Mouse (Mus musculus): ENCODE data around the gene Stx1a.
"Not testable (repeated sequence)": the region's sequence is repeated elsewhere in the genome, so short reads cannot be mapped to it uniquely, and the experiment has no call there.

Stx1a gene

DNA sequence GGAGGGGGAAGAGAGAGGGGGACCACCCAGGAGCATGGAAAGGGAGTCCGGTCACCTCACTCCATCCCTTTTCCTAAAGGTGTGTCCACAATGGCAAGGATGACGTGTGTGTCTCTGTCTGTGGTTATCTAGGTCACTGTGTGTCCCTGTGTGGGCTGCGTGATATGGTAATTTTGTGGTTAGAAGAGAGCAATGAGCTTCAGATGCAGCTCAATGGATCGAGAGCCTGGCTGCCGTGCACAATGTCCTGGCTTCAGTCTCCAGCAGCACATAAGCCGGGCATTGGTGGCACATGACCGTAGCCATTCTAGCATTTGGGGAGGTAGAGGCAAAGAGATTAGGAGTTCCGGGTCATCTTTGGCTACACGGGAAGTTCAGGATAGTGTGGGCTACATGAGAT is 16.3 kb downstream of the Stx1a start:
- DNase-seq (ENCODE audit: extremely low read depth, low read depth), result no peak

DNA sequence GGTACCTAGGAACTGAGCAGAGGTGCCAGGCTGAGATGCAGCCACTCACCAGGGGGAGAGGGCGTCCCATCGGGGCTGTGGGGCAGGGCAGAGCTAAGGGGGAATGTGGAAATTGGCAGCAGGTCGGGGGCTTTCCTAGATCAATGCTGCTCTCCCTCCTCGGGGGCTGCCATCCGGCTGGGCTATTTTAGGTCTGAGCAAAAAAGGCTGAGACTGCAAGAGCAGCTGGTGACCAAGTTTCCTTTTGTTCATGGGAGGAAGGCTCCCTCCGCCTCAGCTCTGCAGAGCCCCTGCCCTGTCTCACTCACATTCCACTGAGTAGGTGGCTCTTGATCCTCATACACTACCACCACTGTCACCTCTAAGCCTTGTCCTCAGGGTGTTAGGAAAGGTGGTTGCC is 16.8 kb downstream of the Stx1a start:
- no peak for DNase-seq (ENCODE audit: extremely low read depth, low read depth)

DNA sequence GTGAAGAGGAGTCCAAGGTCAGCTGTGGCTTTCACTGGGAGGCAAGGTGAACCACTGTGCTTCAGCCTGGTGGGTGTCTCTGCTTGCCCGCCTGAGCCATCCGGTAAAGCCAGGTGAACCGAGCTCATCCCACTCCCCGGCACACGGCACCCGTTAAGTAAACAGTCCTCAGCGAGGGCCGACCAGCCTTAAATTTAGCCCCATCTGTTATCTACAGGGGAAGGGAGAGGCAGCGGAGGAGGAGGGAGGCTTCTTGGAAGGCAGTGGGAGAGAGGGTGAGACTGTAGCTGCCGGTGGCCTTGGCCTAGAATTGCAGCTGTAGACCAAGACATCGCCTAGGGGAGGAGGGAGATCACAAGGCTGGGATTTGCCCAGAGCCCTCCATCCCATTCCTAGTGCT is 17.5 kb downstream of the Stx1a start:
- DNase-seq (ENCODE audit: extremely low read depth, low read depth), result no peak

DNA sequence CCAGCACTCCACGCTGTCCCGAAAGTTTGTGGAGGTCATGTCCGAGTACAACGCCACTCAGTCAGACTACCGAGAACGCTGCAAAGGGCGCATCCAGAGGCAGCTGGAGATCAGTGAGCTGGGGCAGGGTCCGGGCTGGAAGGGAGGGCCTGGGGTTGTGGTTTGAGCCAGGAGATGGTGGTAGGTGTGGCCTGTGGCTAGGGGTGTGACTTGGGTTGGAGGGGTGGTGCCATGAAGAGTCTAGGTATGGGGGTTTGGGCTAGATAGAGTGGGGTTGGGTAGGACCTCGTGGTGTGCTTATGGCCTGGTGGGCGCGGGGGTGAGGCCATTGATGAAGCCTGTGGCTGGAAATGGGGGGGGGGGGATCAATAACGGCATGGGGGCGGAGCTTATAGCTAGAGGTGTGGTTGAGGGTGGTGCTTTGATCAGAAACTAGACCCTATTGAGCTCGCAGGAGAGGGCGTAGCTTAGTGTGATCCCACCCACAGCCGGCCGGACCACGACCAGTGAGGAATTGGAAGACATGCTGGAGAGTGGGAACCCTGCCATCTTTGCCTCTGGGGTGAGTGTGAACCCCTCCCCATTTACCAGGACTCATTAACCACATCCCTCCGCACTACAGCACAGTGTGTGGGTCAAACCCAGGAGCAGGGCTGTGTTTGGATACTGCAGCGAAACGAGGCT is 19.0 kb downstream of the Stx1a start:
- no peak for DNase-seq (ENCODE audit: extremely low read depth, low read depth)

DNA sequence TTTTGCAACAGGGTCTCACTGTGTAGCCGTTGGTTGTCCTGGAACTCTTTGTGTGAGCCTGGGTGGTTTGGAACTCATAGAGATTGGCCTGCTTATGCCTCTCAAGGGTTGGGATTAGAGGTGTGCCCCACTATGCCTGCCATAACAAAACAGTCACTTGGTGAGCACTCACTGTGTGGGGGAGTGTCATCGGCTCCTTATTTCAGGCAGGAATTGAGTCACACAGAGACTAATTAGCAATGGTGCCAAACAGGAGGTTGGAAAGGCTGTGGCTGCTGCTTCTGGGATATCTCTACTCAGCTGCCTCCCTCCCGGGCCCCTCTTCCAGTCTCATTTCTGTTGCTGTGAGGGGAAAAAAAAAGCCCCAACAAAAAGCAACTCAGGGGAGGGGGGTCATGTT is 21.3 kb downstream of the Stx1a start:
- no peak for DNase-seq (ENCODE audit: extremely low read depth, low read depth)

DNA sequence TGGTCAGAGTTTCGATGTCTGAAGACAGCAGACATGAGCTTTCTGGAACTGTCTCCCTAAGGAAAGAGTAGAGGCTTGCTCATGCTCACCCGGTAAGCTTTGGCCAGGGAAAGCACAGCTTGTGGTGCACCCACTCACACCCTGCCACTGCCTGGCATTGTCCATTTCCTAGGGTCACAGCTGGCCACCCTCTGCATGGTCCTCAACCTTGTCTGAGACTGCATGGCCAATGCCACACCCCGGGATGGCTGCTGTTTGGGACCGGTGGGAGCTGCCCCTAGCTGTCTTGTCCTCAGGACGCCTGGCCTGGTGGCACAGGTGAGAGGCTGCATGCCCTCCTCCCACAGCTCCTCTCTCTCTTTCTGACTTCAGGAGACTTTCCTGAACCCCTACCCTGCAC is 25.3 kb downstream of the Stx1a start:
- DNase-seq (ENCODE audit: extremely low read depth, low read depth), result no peak

DNA sequence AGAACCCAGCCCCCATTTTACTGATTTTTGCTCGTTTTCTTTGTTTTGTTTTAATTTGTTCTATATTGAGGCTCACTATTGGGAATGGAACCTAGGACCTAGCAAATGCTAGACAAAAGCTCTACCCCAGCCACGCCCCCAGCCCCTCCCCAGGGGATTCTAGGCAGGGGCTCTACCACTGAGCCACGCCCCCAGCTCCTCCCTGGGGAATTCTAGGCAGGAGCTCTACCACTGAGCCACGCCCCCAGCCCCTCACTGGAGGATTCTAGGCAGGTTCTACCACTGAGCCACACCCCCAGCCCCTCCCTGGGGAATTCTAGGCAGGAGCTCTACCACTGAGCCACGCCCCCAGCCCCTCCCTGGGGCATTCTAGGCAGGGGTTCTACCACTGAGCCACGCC is 26.0 kb downstream of the Stx1a start:
- not testable (repeated sequence) for DNase-seq (ENCODE audit: extremely low read depth, low read depth)

DNA sequence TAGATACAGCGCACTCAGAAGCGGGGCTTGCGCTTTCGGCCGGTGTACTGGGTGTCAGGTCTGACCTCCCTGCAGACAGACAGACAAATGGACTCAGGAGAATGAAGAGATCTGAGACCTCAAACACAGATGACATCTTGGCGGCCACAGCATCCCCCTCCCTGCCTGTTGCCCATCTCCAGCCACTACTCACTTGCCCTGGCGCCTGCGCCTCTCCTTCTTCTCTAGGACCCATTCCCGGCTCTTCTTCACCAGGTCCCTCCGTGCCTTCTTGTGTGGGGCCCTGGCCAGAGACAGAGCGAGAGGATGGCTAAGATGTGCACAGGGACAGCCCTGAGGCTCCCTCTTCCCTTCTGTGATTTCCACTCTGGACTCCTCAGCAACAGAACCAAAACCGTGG is 30.1 kb downstream of the Stx1a start:
- no peak for DNase-seq (ENCODE audit: extremely low read depth, low read depth)

DNA sequence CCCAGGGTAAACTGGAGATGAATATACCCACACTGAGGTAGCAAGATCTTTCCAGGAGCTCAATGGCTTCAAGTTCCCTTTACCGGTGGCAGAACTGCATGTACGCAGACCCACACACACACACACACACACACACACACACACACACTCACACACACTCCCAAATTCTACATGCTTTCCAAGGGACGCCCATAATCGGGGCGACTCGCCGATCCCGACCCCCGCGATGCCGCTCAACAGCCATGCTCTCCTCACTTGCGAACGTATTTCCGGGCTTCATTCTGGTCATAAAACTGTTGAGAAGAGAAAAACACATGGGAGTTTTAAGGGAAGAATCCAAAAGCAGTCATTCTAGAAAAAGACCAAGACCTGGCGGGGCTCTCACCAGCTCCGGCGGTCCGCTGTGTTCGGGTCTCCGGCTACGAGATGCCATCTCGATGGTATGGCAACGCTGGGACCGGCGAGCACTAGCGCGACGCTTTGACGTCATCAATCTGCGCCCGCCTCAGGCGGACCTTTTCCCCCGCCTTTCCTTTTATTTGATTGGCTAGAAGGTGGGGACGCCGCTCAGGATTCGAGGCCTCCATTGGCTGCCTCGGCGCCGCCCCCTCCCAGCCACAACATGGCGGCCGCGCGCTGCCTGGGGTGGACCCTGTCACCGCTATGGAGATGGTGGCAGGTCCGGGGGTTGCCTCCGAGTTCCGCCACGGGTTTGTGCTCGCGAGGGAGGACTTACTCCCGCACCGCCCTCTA is 40.5 kb downstream of the Stx1a start, which contains the start of gene Dnajc30:
Dnajc30 (plus strand) TSS at position 574 of the 753 bp plus-strand sequence.
- peak; percentile 87 for DNase-seq (ENCODE audit: extremely low read depth, low read depth)

DNA sequence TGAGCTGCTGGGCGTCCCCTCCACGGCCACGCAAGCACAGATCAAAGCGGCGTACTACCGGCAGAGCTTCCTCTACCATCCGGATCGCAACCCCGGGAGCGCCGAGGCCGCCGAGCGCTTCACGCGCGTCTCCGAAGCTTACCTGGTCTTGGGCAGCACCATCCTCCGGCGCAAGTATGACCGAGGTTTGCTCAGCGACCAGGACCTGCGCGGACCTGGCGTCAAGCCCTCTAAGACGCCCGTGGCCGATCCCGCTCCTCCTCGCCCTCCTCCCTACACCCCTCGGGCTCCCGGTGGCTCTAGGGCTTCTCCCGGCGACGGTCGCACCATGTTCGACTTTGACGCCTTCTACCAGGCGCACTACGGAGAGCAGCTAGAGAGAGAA is 41.1 kb downstream of the Stx1a start:
- no peak for DNase-seq (ENCODE audit: extremely low read depth, low read depth)

DNA sequence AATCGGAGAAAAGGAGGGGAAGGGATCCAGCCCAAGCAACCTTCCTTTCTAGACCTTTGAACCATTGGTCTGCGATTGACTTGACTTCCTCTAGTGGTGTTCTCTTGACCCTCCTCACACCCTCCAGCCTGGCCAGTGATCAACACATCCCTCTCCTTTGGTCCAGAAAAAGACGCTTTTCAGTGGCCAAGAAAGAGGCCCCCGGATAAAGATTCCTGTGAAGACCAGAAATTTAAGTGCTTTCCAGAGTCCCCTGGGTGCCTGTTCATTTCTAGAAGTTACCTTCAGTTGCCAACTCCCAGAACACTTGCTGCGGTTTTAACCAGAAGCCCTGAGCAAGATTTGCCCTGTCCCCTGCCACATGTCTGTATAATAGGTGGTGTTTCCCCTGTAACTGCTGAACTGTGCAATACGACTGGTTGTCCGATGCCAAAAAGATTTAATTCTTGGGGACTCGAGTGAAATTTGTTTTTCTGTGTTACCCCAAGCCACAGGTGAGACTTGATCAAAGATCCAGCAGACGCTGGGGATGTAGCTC is 41.7 kb downstream of the Stx1a start, which contains the start of gene Bud23:
Bud23 (minus strand) TSS at position 51 of the 538 bp plus-strand sequence.
- not testable (repeated sequence) for DNase-seq (ENCODE audit: extremely low read depth, low read depth)

DNA sequence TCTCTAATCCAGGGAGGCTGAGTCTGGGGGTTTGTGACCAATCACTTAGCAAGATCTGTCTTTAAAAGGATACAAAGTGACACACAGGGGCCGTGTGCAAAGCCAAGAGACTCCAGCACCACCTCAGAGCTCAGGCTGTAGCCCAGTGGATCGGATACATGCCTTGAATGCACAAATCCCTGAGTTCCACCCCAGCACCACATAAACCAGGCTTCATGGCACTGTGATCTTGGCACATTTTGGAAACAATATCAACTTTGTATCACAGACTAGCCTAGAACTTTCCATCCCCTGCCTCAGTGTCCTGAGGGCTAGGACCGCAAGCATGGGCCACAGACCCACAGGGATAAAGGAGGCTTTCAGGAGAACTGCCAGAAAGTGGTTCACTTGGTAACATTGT is 42.7 kb downstream of the Stx1a start:
- DNase-seq (ENCODE audit: extremely low read depth, low read depth), result no peak

DNA sequence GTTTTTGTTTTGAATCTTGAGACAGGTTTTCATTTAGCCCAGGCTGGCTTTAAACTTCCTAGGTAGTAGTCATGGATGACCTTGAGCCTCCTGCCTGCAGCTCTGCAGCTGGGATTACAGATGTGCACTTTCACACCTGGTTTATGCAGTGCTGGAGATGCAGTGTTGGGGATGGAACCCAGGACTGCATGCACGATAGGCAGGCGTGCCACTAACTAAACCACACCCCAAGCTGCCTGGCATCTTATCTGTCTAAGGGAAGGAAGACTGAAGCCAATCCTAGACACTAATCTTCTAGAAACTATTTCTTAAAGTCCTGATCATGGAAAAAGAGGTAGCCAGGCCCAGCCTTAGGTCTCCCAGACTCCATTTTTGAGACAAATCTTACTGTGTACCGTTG is 47.2 kb downstream of the Stx1a start:
- no peak for DNase-seq (ENCODE audit: extremely low read depth, low read depth)

DNA sequence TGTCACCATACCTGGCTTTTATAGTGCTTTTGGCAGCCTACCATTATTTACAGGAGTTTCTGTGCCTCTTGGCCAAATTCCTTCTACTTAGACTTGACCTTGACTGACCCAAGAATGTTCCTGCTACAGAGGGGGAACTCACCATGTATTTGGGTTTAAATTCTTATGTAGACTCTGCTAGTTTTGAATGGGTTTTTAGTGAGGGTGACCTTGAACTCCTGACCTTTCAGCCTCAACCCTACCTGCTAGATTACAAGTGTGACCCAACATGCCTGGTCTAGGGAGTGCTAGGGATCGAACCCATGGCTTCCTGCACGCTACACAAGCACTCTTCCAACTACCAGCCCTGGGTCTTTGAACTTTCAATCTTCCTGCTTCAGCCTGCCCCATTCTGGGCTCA is 48.8 kb downstream of the Stx1a start:
- DNase-seq (ENCODE audit: extremely low read depth, low read depth), result no peak

DNA sequence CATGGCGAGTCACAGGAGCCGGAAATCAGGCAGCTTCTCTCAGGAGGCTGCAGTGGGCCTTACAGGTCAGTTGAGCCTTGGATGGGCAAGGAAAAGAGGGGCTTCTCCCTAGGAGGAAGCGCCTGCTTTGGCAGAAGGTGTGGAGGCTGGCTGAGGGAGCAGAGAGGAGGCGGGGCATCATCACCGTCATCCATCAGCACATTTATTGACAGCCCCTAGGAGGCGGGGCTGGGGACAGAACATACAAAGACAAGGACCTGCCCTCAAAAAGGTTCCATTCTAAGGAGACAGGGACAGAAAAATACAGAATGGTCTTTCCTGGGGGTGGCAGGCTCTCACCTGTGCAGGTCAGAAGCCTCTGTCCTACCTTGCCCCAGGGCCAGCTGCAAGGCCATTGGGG is 49.4 kb downstream of the Stx1a start:
- DNase-seq (ENCODE audit: extremely low read depth, low read depth), result no peak

DNA sequence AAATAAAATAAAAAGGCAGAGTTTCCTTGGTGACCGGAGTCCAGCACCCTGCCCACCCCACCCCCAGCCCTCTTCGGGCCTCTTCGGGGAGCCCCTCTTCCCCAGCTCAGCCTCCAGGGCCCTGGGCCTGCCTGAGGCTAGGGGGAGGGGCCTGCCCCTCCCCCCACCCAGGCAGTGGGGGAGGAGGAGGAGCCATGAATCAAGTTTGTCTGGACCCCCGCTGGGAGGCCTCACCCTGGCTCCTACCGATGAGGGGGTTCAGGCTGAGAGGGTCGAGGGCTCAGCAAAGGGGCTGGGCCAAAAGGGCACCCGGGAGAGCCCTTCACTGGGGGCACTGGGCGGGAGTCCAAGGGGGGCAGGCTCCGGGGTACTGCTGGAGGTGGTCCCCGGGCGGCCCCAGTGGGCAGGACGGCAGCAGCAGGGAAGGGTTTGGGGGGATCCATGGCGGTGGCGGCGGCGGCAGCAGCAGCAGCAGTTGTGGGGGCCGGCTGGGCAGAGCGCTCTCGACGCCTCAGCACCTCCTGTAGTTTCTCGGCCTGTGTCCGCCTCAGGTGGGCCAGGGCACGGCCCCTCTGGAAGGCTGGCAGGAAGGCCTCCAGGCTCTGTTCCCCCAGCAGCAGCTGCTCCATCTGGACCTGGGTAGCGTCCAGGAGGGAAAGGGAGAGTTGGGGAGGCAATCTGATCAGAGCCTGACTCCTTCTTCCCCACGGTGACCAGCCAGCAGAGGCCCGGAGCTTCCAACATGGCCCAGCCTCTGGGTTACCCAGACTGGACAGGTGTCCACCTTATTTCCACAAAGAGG is 50.3 kb downstream of the Stx1a start:
- no peak for DNase-seq (ENCODE audit: extremely low read depth, low read depth)

DNA sequence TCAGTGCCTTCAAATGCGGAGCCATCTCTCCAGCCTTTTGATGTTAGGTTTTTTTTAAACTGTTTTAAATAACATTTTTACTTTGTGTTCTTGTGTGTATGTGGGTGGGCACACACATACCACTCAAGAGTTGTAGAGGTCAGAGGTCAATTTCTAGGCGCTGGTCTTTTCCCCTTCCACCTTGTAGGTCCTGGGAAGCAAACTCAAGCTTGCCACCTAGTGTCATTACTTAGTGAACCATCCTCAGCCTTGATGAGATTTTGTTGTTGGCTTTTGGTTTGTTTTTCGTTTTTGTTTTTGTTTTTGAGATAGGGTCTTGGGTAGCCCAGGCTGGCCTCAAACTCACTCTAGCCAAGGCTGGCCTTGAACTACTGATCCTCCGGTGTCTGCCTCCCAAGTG is 52.4 kb downstream of the Stx1a start:
- no peak for DNase-seq (ENCODE audit: extremely low read depth, low read depth)

DNA sequence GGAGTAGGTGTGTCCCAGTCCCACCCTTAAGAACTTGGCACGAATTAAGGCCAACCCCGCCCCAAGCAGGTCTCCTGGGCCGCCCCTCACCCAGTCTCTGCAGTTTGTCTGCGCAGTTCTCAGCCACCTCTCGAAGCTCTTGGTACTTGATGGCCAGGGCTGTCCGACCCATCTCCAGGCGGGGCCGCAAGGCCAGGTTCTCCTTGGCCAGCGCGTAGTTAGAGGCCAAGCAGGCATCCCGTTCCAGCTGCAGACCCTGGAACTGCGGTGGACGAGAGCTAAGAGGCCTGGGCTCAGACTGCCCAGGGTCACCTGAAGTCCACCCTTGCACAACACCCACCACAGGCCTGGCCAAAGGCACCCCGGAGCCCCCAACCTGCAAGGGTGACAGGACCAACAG is 53.1 kb downstream of the Stx1a start:
- DNase-seq (ENCODE audit: extremely low read depth, low read depth), result no peak

DNA sequence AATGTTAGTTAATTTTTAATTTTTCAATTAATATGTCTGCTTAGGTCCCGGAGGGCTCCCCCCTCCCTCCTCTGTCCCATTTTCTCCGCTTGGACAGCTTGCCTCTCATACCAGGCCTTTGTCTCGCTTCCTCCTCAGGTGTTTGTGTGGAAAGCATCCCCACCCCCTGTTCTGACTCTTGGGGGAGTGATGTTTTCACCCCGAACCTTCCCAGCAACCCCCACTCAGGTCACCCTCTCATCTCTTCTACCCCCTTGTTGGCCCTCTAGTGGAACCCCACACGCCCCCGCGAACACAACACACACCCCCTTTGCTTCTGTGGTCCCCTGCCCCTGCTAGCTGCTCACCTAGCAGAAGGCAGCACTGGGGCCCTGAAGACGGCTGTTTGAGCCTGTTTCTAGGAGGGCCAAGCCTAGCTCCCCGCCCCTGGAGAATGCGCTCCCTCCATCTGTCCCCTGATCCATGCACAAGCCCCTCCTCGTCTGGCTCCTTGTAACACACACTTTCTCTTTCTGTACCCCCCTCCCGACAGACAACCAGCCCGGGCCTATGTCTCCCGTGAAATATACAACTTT is 53.7 kb downstream of the Stx1a start:
- DNase-seq (ENCODE audit: extremely low read depth, low read depth), result no peak

DNA sequence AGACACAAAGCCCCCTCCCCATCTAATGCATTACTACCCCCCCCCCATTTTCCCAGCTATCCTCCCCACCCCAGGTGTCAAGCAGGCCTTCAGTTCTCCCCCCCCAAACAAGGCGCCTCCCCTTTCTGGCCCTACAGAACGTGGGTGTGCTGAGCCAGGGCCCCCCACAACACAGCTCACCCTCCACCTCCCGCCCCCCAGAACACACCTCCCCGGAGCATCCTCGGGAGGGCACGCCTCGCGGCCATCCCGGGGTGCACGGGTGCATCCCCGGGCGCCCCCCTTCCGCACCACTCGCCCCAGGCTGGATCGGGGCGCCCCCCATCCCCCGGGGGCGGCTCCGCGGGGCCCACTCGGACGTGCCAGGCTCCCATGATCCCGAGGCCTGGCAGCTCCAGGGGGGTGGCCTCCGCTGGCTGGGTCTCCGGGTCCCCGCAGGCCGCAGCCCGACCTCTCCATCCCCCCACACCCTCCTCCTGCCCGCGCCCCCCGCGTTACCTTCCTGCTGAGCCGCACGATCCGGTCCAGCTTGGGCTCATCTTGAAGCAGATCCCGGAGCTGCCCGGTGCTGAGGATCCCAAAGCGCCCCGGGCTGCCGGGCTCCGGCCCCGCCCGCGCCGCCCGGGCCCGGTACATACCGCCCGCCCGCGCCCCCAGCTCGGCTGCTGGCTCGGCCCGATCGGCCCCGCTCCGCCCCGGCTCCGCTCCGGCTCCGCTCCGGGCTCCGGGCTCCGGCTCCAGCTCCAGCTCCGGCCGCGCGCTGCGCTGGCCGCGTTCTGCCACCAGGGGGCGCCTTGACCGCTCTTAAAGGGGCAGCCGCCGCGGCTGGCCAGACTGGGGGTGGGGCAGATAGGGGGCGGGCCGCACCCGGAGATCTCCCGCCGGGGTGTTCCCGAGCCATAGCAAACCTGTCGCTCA is 54.5 kb downstream of the Stx1a start, which contains the start of gene Vps37d:
Vps37d (minus strand) TSS at position 703 of the 918 bp plus-strand sequence.
- DNase-seq (ENCODE audit: extremely low read depth, low read depth), result peak; percentile 39

DNA sequence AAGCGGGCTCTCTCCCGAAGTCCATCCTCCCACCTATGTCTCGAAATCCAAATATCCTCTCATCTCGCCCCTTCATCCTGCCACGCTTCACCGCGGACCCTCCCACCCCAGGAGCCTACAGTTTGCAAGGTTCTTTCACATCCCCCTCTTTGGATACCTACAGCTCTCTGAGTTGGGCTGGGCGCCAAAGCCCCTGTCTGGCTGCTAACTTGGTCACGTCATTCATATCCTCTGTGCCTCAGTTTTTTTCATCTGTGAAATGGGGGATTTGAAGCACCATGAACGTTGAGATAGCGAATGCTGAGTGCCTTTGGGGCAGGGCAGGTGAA is 55.2 kb downstream of the Stx1a start:
- DNase-seq (ENCODE audit: extremely low read depth, low read depth), result peak; percentile 30

All from MEL-GATA-1-ER (cell line).